Mouse (Mus musculus) erythroblast, embryonic 14.5 days (primary cell): ENCODE results near the gene Olfr1353. TPM values are rescaled to one million over a fixed set of nuclear protein-coding genes. Genes with fewer than 3 reads are reported as not detected.
"Not testable (repeated sequence)": the region's sequence is repeated elsewhere in the genome, so short reads cannot be mapped to it uniquely, and the experiment has no call there.

Experiments
- H3K27me3 ChIP-seq: 2 replicates; pipeline ENCODE4 v1.6.1; 2012; ENCODE audit warnings: inconsistent platforms; ENCODE audit not compliant: control insufficient read depth
- H3K36me3 ChIP-seq: 2 replicates; pipeline ENCODE4 v1.6.1; 2012; ENCODE audit warnings: mild to moderate bottlenecking, inconsistent platforms; ENCODE audit not compliant: control insufficient read depth
- H3K4me1 ChIP-seq: 2 replicates; pipeline ENCODE4 v1.6.1; 2012; ENCODE audit warnings: inconsistent platforms; ENCODE audit not compliant: control insufficient read depth
- H3K4me3 ChIP-seq: replicated peaks from 2 replicates; pipeline ENCODE3; 2012; ENCODE audit warnings: moderate library complexity, mild to moderate bottlenecking, inconsistent platforms
- H3K9me3 ChIP-seq: 2 replicates; pipeline ENCODE4 v1.6.1; 2012; ENCODE audit warnings: low read length, inconsistent platforms, mixed read lengths; ENCODE audit not compliant: control insufficient read depth
- GATA1 ChIP-seq: IDR thresholded peaks from 2 replicates; pipeline ENCODE4 v1.6.1; 2012; ENCODE audit warnings: low read length, inconsistent platforms, mixed read lengths
- TAL1 ChIP-seq: IDR thresholded peaks from 3 replicates; pipeline ENCODE4 v1.6.1; 2012; ENCODE audit warnings: low read length, inconsistent platforms, mixed read lengths
- polyA plus RNA-seq: library from polyadenylated mRNA; stranded (reverse); fragments of >175 nt; gene quantifications from 2 replicates; pipeline ENCODE4 v1.2.3, GENCODE M21; 2012

Gene Olfr1353
- not detected in 2 replicates for polyA plus RNA-seq

DNA sequence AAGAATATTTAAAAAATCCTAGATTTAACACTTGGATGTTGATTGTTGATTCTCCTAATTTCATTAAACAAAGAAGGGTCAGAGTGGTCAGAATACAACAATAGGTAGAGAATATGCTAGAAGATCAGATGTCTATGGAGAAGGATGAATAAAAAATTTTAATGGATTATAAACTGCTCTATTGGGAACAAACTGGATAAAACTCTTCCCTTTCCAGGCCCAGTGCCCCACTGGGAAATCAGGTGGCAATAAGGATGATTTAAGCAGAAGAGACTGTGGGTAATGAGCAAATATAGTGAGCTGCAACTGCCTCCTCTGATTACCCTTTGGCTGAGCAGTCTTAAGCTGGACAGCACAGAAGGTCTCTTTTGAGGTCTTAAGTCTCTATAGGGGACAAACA is at the start of gene Olfr1353:
Gene Olfr1353, plus strand, starts transcription at position 301 of the 400 bp plus-strand sequence.
- not testable (repeated sequence) for H3K36me3 ChIP-seq, H3K9me3 ChIP-seq, H3K4me3 ChIP-seq, H3K27me3 ChIP-seq, H3K4me1 ChIP-seq

DNA sequence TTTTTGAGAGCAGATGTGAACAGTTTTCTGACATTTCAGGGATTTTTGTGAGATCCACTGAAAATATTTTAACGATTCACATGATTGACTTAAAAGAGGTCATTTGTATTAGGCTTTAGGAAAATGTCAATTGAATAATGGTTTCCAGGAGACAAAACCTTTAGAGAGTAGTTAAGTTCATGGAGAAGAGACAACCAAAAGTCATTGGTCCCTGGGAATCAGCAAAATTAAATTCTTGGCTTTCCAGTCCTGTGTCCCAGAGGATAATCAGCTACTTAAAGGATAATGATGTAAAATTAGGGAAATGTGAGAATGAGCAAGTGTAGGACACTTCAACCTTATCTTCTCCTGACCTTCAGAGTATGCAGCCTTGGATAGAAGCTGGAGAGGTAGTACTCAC is 12.8 kb upstream of the Olfr1353 start, which contains the start of gene Olfr8:
Gene Olfr8, plus strand, starts transcription at position 301 of the 400 bp plus-strand sequence.
- not testable (repeated sequence) for H3K4me3 ChIP-seq, H3K27me3 ChIP-seq, H3K4me1 ChIP-seq, H3K36me3 ChIP-seq, H3K9me3 ChIP-seq

DNA sequence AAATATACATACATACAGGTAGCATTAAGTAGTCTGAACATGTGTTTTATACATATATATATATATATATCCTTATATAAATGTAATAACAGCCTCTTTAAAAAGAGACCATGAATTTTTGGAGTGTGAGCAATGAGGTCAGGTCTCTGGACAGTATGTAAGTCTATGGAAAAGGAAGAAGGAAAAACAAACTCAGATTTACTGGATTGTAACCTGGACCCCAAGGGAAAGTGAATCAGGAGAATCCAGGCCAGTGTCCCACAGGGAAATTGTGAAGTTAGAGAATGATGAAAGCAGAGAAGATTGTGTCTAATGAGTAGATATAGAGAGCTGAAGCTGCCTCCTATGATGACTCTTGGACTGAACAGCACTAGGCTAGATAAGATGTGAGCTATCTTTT is 17.6 kb downstream of the Olfr1353 start, which contains the start of gene Olfr1352:
Gene Olfr1352, plus strand, starts transcription at position 301 of the 400 bp plus-strand sequence.
- no peaks in the 10 kb centered on the region for H3K9me3 ChIP-seq
- TF ChIP-seq TAL1 (no peak), GATA1 (no peak)
- H3K36me3 ChIP-seq, result no peaks in the 10 kb centered on the region
- no peaks in the 10 kb centered on the region for H3K4me1 ChIP-seq
- no peaks in the 10 kb centered on the region for H3K27me3 ChIP-seq
- no peak within 1 kb of the TSS for H3K4me3 ChIP-seq

DNA sequence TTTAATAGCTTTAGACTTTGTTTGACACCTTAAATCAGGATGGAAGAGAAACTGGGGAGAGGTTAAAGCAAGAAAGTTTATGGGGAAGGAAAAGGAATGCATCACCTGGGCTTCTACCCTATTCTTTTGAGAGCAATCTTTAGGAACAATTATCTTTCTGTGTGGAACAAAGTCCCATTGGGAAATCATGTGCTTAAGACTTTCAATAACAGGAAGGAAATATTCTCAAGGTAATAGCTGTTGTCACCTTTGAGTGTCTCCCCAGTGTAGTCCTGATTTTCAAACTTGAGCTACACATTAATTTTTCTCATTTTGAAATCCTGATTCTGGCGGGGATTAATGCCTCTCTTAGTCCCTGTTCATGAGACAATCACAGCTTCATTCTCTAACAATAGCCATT is 49.1 kb downstream of the Olfr1353 start, which contains the start of gene Olfr1351:
Gene Olfr1351, plus strand, starts transcription at position 301 of the 400 bp plus-strand sequence.
- no peak for TF ChIP-seq TAL1
- TF ChIP-seq GATA1, result no peak
- H3K9me3 ChIP-seq, result no peaks in the 10 kb centered on the region
- no peaks in the 10 kb centered on the region for H3K36me3 ChIP-seq

More for the DNA sequence above, 49.1 kb downstream of the Olfr1353 start, which contains the start of gene Olfr1351:
- no peak within 1 kb of the TSS for H3K4me3 ChIP-seq
- no peaks in the 10 kb centered on the region for H3K27me3 ChIP-seq
- H3K4me1 ChIP-seq, result no peaks in the 10 kb centered on the region

Other genes starting within 250 kb of the Olfr1353 start
- gene Casp14, start 245.0 kb upstream of the Olfr1353 start, polyA plus RNA-seq, result 0.02 TPM in 1 of 2 replicates, not detected in the other
- not detected in 2 replicates for gene Ccdc105, start 210.2 kb upstream of the Olfr1353 start, polyA plus RNA-seq
- not detected in 2 replicates for gene Slc1a6, start 182.8 kb upstream of the Olfr1353 start, polyA plus RNA-seq
- gene Olfr1356, start 111.1 kb upstream of the Olfr1353 start, polyA plus RNA-seq, result 0.04 TPM in 1 of 2 replicates, not detected in the other
- not detected in 2 replicates for gene Olfr1355, start 87.8 kb upstream of the Olfr1353 start, polyA plus RNA-seq
- not detected in 2 replicates for gene Olfr1354, start 50.1 kb upstream of the Olfr1353 start, polyA plus RNA-seq
- gene Olfr8, start 12.7 kb upstream of the Olfr1353 start, polyA plus RNA-seq, result not detected in 2 replicates
- gene Olfr1352, start 17.7 kb downstream of the Olfr1353 start, polyA plus RNA-seq, result not detected in 2 replicates
- gene Olfr1351, start 49.2 kb downstream of the Olfr1353 start, polyA plus RNA-seq, result not detected in 2 replicates
- not detected in 2 replicates for gene Olfr57, start 65.4 kb downstream of the Olfr1353 start, polyA plus RNA-seq
- 0.01 and 0.03 TPM in 2 replicates for gene 2610008E11Rik, start 134.3 kb downstream of the Olfr1353 start, polyA plus RNA-seq
- gene Vmn2r80, start 185.5 kb downstream of the Olfr1353 start, polyA plus RNA-seq, result not detected in 2 replicates